Mouse (Mus musculus): ENCODE results near the gene Sprr2k. TPM values are rescaled to one million over a fixed set of nuclear protein-coding genes. Genes with fewer than 3 reads are reported as not detected.

Sprr2k gene
- not detected in 2 replicates for polyA plus RNA-seq (2016; fragmentation: Nextera tagmentation; extraction: Ambion mirVana)

DNA sequence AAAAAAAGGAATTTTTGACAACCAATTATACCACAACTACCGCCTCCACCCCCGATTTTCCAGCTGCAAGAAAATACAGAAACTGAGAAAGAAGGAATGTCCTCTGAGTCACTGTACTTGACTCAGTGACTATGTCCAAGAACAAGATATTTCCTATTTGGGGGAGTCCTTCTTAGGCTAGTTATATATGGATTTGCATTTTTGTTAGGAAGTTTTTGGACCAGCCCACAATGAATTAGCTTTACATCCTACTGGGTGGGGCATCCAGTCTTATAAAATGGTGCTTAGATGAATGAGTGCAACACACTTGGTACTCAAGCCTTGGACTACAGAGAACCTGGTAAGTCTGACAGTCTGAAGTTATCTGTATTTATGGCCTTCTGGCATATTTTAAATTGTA, at the start of gene Sprr2k:
Sprr2k (plus strand) TSS at position 301 of the 400 bp plus-strand sequence.
- Histone ChIP-seq H3K4me3 (no peak within 1 kb of the TSS), H3K9me3 (0 out of 2 replicates have a peak, but pooled peaks cover 3% of the 10 kb centered on the region), H3K27ac (replicated peaks) (no peak within 1 kb of the TSS), H3K27me3 (replicated peaks; ENCODE audit: low read depth, poor library complexity, severe bottlenecking) (no peaks in the 10 kb centered on the region), H3K4me1 (no peaks in the 10 kb centered on the region), H3K36me3 (replicated peaks) (no peaks in the 10 kb centered on the region)
- no peak for DNase-seq (ENCODE audit: low spot score)
- 89% methylated on average over 2 of the region's 2 CpGs for WGBS

DNA sequence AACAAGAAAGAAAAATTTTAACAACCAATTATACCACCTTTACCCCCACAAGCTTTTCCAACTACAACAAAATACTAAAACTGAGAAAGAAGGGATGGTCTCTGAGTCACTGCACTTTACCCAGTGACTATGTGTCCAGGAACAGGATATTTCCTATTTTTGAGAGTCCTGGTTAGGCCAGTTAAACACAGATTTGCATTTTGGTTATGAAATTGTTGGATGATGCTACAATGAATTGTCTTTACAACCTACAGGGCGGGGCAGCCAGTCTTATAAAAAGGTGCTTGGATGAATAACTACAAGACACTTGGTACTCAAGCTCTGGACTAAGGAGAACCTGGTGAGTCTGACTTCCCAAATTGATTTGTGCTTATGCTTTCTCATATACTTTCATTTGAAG, 47.0 kb upstream of the Sprr2k start, which contains the start of gene Sprr2h:
Sprr2h (plus strand) TSS at position 301 of the 400 bp plus-strand sequence.
- no peak within 1 kb of the TSS for H3K4me3 ChIP-seq
- H3K4me1 ChIP-seq: no peaks in the 10 kb centered on the region
- no peaks in the 10 kb centered on the region for H3K27me3 ChIP-seq (replicated peaks; ENCODE audit: low read depth, poor library complexity, severe bottlenecking)
- H3K36me3 ChIP-seq (replicated peaks): no peaks in the 10 kb centered on the region
- H3K9me3 ChIP-seq: no peaks in the 10 kb centered on the region
- H3K27ac ChIP-seq (replicated peaks): no peak within 1 kb of the TSS
- WGBS: 86% methylated on average over 1 of the region's 1 CpGs
- no peak for DNase-seq (ENCODE audit: low spot score)

DNA sequence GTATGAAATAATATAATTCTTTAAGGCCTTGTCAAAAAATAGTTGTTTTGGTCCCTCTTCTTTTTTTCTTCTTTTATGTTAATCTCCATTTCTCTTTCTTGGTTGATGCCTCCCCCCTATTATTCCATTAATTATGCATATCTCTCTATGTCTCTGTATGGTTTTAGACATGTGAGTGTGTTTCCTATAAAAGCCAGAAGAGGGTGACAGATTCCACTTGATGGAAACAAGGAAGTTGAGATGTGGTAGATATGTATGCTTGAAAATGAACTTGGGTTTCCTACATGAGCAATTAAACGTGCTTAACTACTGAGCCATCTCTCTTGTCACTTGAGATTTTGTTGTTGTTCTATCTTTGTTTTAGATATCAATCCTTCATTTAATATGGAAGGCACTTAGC, 38.1 kb upstream of the Sprr2k start:
- DNase-seq (ENCODE audit: low spot score): no peak
- Histone ChIP-seq H3K4me1 (no peaks in the 10 kb centered on the region), H3K4me3 (no peak overlapping the region), H3K36me3 (replicated peaks) (no peaks in the 10 kb centered on the region), H3K9me3 (no peaks in the 10 kb centered on the region), H3K27me3 (replicated peaks; ENCODE audit: low read depth, poor library complexity, severe bottlenecking) (no peaks in the 10 kb centered on the region), H3K27ac (replicated peaks) (no peak overlapping the region)
- 60% methylated on average over 1 of the region's 1 CpGs for WGBS

DNA sequence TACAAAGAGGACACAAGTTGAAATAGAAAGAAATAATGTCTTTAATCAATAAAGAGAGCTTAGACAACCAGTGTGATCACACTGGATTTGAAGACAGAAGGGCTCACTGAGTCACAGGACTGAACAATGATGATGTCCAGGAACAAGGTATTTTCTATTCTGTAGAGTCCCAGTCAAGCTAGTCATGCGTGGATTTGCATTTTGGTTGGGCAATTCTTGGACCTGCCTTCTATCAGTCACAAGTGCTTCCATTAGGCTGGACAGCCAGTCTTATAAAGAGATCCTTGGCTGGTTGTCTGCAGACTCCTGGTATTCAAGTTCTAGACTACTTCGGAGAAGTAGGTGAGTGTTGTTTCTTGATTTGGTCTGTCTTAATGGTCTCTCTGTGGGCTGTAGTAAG, 24.7 kb upstream of the Sprr2k start, which contains the start of gene Sprr2i:
Sprr2i (plus strand) TSS at position 301 of the 400 bp plus-strand sequence.
- 89% methylated on average over 2 of the region's 2 CpGs for WGBS
- Histone ChIP-seq H3K36me3 (replicated peaks) (no peaks in the 10 kb centered on the region), H3K4me1 (no peaks in the 10 kb centered on the region), H3K27ac (replicated peaks) (no peak within 1 kb of the TSS), H3K27me3 (replicated peaks; ENCODE audit: low read depth, poor library complexity, severe bottlenecking) (no peaks in the 10 kb centered on the region), H3K4me3 (no peak within 1 kb of the TSS), H3K9me3 (no peaks in the 10 kb centered on the region)
- no peak for DNase-seq (ENCODE audit: low spot score)

DNA sequence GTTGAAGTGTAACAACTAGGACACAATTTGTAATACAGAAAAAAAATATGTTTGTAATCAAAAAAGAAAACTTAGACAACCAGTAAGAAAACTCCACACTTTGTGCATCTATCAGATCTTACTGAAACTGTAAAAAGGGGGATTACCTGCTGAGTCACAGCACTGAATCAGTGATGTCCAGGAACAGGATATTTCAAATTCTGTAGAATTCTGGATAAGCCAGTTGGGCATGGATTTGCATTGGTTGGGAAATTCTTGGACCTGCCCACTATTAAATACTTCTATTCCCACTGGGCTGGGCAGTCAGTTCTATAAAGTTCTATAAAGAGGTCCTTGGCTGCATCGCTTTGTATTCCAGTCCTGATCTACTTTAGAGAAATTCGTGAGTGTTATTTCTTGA, 14.6 kb upstream of the Sprr2k start, which contains the start of gene Sprr2j-ps:
Sprr2j-ps (plus strand) TSS at position 301 of the 400 bp plus-strand sequence.
- Histone ChIP-seq H3K4me1 (no peaks in the 10 kb centered on the region), H3K27ac (replicated peaks) (no peak within 1 kb of the TSS), H3K27me3 (replicated peaks; ENCODE audit: low read depth, poor library complexity, severe bottlenecking) (no peaks in the 10 kb centered on the region), H3K4me3 (no peak within 1 kb of the TSS), H3K36me3 (replicated peaks) (no peaks in the 10 kb centered on the region), H3K9me3 (no peaks in the 10 kb centered on the region)
- DNase-seq (ENCODE audit: low spot score): no peak
- 91% methylated on average over 2 of the region's 2 CpGs for WGBS

DNA sequence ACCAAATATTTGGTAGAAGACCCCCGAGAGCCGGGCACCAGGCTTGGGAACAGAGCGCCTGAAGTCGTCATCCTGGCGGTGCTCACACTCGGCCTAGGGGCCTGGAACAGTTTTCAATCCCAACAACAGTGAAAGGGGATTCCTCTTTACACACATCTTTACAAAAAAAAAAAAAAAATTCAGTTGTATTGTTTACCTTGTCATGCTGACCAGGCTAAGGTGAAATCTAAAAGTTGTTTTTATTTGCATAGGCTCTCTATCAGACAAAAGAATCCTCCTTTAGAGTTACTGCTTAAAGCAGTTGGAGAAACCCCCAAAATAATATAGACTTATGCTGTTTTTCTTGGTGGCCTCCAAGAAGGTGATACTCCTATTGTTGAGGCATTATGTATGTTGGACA, 3.1 kb upstream of the Sprr2k start, which contains the start of gene Gm9774:
Gm9774 (minus strand) TSS at position 101 of the 400 bp plus-strand sequence.
- WGBS: 91% methylated on average over 6 of the region's 6 CpGs
- Histone ChIP-seq H3K27me3 (replicated peaks; ENCODE audit: low read depth, poor library complexity, severe bottlenecking) (no peaks in the 10 kb centered on the region), H3K9me3 (0 out of 2 replicates have a peak, but pooled peaks cover 3% of the 10 kb centered on the region)

DNA sequence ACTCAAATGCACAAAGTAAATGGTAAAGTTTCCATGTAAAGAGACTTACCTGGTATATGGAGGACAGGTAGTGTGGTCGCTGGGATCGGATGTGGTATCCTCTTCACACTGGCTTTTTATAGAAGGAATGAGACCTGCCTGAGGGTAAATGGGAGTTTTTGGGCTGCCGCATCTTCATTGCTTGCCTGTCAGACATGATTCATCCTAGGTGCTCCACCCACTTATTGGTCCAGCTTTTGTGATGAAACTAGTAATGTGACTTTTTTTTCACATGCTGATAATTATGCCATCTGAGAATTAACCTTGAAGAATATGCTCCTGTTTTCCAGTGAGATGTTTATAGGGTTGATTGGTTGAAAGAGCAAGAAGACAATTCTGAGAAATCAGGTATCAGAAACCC, 6.3 kb downstream of the Sprr2k start, which contains the start of gene Sprr1b:
Sprr1b (minus strand) TSS at position 101 of the 400 bp plus-strand sequence.
- Histone ChIP-seq H3K4me3 (no peak within 1 kb of the TSS), H3K9me3 (no peaks in the 10 kb centered on the region), H3K4me1 (no peaks in the 10 kb centered on the region), H3K27ac (replicated peaks) (no peak within 1 kb of the TSS), H3K36me3 (replicated peaks) (no peaks in the 10 kb centered on the region), H3K27me3 (replicated peaks; ENCODE audit: low read depth, poor library complexity, severe bottlenecking) (no peaks in the 10 kb centered on the region)
- no peak for DNase-seq (ENCODE audit: low spot score)
- 92% methylated on average over 3 of the region's 3 CpGs for WGBS

More for the DNA sequence above, 3.1 kb upstream of the Sprr2k start, which contains the start of gene Gm9774:
- no peaks in the 10 kb centered on the region for H3K4me1 ChIP-seq
- no peaks in the 10 kb centered on the region for H3K36me3 ChIP-seq (replicated peaks)
- no peak for DNase-seq (ENCODE audit: low spot score)
- H3K4me3 ChIP-seq: no peak within 1 kb of the TSS
- no peak within 1 kb of the TSS for H3K27ac ChIP-seq (replicated peaks)

DNA sequence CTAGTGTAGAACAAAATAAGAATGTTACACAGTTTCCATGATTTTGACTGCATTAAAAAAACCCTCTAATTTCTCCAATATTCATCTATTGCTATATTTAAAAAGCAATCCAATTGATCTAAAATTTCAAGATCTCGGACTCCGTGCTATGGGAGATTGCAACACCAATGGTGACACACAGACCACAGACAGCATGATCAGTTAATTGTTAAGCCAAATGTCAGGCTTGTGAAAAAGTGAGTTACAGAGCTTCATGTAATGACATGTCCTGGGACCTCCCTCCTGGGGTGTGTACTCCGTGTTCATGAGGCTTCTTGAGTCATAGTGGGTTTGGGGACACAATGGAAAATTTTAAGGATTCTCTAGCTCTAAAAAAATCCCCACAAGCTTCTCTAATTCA, 7.8 kb downstream of the Sprr2k start:
- Histone ChIP-seq H3K27ac (replicated peaks) (no peak overlapping the region), H3K4me3 (no peak overlapping the region), H3K36me3 (replicated peaks) (no peaks in the 10 kb centered on the region), H3K27me3 (replicated peaks; ENCODE audit: low read depth, poor library complexity, severe bottlenecking) (no peaks in the 10 kb centered on the region), H3K9me3 (no peaks in the 10 kb centered on the region), H3K4me1 (no peaks in the 10 kb centered on the region)
- 88% methylated on average over 3 of the region's 3 CpGs for WGBS
- DNase-seq (ENCODE audit: low spot score): no peak

DNA sequence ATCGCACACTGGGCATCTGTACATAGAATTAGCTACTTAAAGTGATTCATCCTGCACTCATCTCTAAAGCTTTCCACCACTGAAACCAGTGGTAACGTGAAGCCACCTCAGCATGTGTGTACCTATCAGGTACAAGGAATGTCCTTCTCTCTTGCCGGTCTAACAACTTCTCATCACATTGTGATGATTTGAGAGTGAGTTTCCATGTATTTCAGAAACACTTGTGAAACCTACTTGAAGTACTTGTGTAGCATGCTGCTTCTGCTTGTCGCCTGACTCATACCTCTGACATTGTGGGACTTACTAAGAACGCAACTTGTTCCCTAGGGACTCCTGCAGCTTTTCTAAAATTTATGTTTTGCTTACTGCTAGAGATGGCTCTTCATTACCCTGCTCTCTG, 22.8 kb downstream of the Sprr2k start:
- Histone ChIP-seq H3K27me3 (replicated peaks; ENCODE audit: low read depth, poor library complexity, severe bottlenecking) (no peaks in the 10 kb centered on the region), H3K9me3 (no peaks in the 10 kb centered on the region), H3K27ac (replicated peaks) (no peak overlapping the region), H3K4me1 (no peaks in the 10 kb centered on the region), H3K4me3 (no peak overlapping the region), H3K36me3 (replicated peaks) (no peaks in the 10 kb centered on the region)
- WGBS: 87% methylated on average over 5 of the region's 5 CpGs
- no peak for DNase-seq (ENCODE audit: low spot score)

DNA sequence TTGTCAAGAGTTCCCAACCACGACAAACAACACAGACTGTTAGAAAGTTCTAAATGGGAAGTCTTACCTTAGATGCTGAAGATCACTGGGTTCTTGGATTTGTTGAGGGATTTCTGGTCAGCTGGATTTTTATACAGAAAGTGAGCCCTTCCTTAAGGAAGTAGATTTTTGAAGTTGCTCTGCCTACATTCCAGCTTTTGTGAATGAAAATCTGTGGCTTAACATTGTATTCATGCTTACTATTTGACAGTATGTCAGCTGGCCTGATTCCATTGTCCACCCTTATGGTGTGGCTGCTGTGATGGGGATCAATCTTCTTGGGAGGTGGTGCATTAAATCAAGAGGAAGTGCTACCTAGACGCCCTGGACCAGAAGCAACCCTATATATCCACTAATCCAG, 26.2 kb downstream of the Sprr2k start, which contains the start of gene Sprr3:
Sprr3 (minus strand) TSS at position 101 of the 400 bp plus-strand sequence.
- Histone ChIP-seq H3K4me3 (no peak within 1 kb of the TSS), H3K36me3 (replicated peaks) (no peaks in the 10 kb centered on the region), H3K9me3 (no peaks in the 10 kb centered on the region), H3K27me3 (replicated peaks; ENCODE audit: low read depth, poor library complexity, severe bottlenecking) (no peaks in the 10 kb centered on the region), H3K4me1 (no peaks in the 10 kb centered on the region), H3K27ac (replicated peaks) (no peak within 1 kb of the TSS)
- WGBS: 69% methylated on average over 2 of the region's 2 CpGs
- no peak for DNase-seq (ENCODE audit: low spot score)

DNA sequence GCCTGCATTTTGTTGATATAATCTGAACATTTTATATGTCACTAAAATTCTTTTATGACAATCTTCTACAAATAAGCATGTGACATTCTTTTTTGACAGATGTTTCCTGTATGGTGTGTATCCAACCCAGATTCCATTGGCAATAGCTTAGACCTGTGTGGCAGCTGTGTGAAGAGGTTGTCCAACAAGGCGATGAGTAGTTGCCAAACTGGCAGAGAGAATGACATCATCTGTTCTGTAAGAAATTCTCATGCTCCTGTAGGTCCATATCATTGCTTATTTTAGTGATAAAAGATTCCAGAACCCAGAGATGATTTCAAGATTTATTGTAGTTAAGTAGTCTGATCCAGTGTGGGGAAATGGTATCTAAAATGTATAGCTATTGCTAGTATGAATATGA, 34.2 kb downstream of the Sprr2k start:
- DNase-seq (ENCODE audit: low spot score): no peak
- 91% methylated on average over 1 of the region's 1 CpGs for WGBS
- no peaks in the 10 kb centered on the region for H3K36me3 ChIP-seq (replicated peaks)

DNA sequence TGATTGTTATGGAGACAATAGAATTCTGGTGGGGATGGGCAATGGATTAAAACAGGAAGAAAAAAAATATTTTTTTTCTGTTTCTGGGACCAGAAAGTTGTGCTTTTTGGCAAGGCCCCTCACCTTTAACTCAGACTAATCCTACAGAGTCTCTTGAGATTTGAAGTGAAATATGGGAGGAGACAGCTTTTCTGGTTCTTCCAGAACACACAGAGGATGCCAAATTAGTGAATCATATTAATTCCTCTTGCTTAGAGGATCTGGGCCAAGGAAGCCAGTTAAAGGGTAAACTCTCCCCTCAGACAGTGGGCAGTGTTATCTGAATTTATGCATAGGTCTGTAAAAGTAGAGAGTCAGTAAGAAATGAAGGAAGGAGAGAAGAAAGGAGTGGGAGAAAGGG, 35.0 kb downstream of the Sprr2k start:
- Histone ChIP-seq H3K4me1 (no peaks in the 10 kb centered on the region), H3K9me3 (no peaks in the 10 kb centered on the region), H3K27me3 (replicated peaks; ENCODE audit: low read depth, poor library complexity, severe bottlenecking) (no peaks in the 10 kb centered on the region), H3K36me3 (replicated peaks) (no peaks in the 10 kb centered on the region), H3K27ac (replicated peaks) (no peak overlapping the region), H3K4me3 (no peak overlapping the region)
- DNase-seq (ENCODE audit: low spot score): no peak

More for the DNA sequence above, 34.2 kb downstream of the Sprr2k start:
- Histone ChIP-seq H3K4me3 (no peak overlapping the region), H3K9me3 (no peaks in the 10 kb centered on the region), H3K27ac (replicated peaks) (no peak overlapping the region), H3K4me1 (no peaks in the 10 kb centered on the region), H3K27me3 (replicated peaks; ENCODE audit: low read depth, poor library complexity, severe bottlenecking) (no peaks in the 10 kb centered on the region)

DNA sequence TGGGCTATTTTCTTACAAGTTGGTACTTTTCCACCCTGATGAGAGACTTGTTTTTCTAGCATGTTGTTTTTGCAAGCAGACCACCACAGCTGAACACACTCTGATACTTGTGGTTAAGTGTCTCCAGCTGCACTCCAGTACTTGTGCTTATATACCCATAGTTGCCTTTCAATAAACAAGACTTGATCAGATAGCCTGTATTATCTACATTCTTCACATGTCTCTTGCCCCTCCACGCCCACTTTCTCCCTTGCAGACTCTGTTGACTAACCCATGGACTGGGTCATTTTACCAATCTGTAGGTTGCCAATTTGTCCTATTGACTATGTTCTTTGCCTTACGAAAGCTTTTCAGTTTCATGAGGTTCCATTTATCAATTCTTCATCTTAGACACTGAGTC, 37.7 kb downstream of the Sprr2k start:
- no peak for DNase-seq (ENCODE audit: low spot score)
- no peak overlapping the region for H3K4me3 ChIP-seq
- WGBS: 81% methylated on average over 2 of the region's 2 CpGs
- no peaks in the 10 kb centered on the region for H3K9me3 ChIP-seq
- H3K4me1 ChIP-seq: no peaks in the 10 kb centered on the region
- H3K27me3 ChIP-seq (replicated peaks; ENCODE audit: low read depth, poor library complexity, severe bottlenecking): no peaks in the 10 kb centered on the region
- no peak overlapping the region for H3K27ac ChIP-seq (replicated peaks)
- no peaks in the 10 kb centered on the region for H3K36me3 ChIP-seq (replicated peaks)

Measured in embryonic facial prominence, embryonic 10.5 days (tissue).